Mouse (Mus musculus) liver, adult 2 months (tissue): ENCODE results near the gene Tpbpa.
"Not testable (repeated sequence)": the region's sequence is repeated elsewhere in the genome, so short reads cannot be mapped to it uniquely, and the experiment has no call there.

Experiments used
- CTCF ChIP-seq: fragments of 200-500 bp; IDR thresholded peaks from 2 replicates; pipeline ENCODE4 v1.5.1; 2011; ENCODE audit warnings: low read depth, low read length, control low read depth
- POLR2A ChIP-seq: fragments of 200-500 bp; IDR thresholded peaks from 2 replicates; pipeline ENCODE4 v1.6.1; 2011; ENCODE audit warnings: low read length, control low read depth; ENCODE audit not compliant: insufficient read depth; ENCODE audit errors: extremely low read depth

- not testable (repeated sequence) for TF ChIP-seq CTCF, POLR2A
Measured at GRCm38 (mm10) chr13:60963985-60964384, 22.2 kb upstream of the Tpbpa start.
